Mouse (Mus musculus) NIH3T3 (cell line): ENCODE measurements around the gene Ubxn7.
"Not testable (repeated sequence)": the region's sequence is repeated elsewhere in the genome, so short reads cannot be mapped to it uniquely, and the experiment has no call there.

Source experiments
- DNase-seq: peaks from one replicate; pipeline ENCODE4 v3.0.0-alpha.2; 2012; ENCODE audit warnings: low read depth

Gene Ubxn7

GRCm38 (mm10) chr16:32332040-32332555 is at the start of gene Ubxn7:
Ubxn7 (plus strand) TSS chr16:32332257.
- peak; percentile 99 for DNase-seq

GRCm38 (mm10) chr16:32282608-32283007 is 49.4 kb upstream of the Ubxn7 start:
- DNase-seq = no peak

GRCm38 (mm10) chr16:32291821-32292220 is 40.2 kb upstream of the Ubxn7 start:
- no peak for DNase-seq

GRCm38 (mm10) chr16:32299617-32300016 is 32.4 kb upstream of the Ubxn7 start:
- DNase-seq = not testable (repeated sequence)

- no peak for DNase-seq
Observed at GRCm38 (mm10) chr16:32303046-32303445, 29.0 kb upstream of the Ubxn7 start.

GRCm38 (mm10) chr16:32303886-32304285 is 28.2 kb upstream of the Ubxn7 start:
- no peak for DNase-seq

GRCm38 (mm10) chr16:32311970-32312369 is 20.1 kb upstream of the Ubxn7 start:
- no peak for DNase-seq

GRCm38 (mm10) chr16:32312386-32312785 is 19.7 kb upstream of the Ubxn7 start:
- no peak for DNase-seq

GRCm38 (mm10) chr16:32312859-32313258 is 19.2 kb upstream of the Ubxn7 start:
- DNase-seq = no peak

GRCm38 (mm10) chr16:32316601-32317000 is 15.5 kb upstream of the Ubxn7 start:
- DNase-seq = no peak

GRCm38 (mm10) chr16:32323953-32324352 is 8.1 kb upstream of the Ubxn7 start:
- no peak for DNase-seq

GRCm38 (mm10) chr16:32330876-32331670 is 984 bp upstream of the Ubxn7 start:
- DNase-seq = peak; percentile 17

- DNase-seq = peak; percentile 75
Observed at GRCm38 (mm10) chr16:32332556-32333511, 777 bp downstream of the Ubxn7 start.

GRCm38 (mm10) chr16:32335146-32335545 is 3.1 kb downstream of the Ubxn7 start:
- DNase-seq = no peak

- no peak for DNase-seq
Observed at GRCm38 (mm10) chr16:32336026-32336780, 4.1 kb downstream of the Ubxn7 start.

- DNase-seq = no peak
Observed at GRCm38 (mm10) chr16:32337001-32337400, 4.9 kb downstream of the Ubxn7 start.

- DNase-seq = no peak
Observed at GRCm38 (mm10) chr16:32340451-32340850, 8.4 kb downstream of the Ubxn7 start.

GRCm38 (mm10) chr16:32345521-32345920 is 13.5 kb downstream of the Ubxn7 start:
- peak; percentile 13 for DNase-seq

GRCm38 (mm10) chr16:32350776-32351175 is 18.7 kb downstream of the Ubxn7 start:
- no peak for DNase-seq

- DNase-seq = peak; percentile 11
Observed at GRCm38 (mm10) chr16:32363530-32363929, 31.5 kb downstream of the Ubxn7 start.

- DNase-seq = peak; percentile 73
Observed at GRCm38 (mm10) chr16:32371351-32371750, 39.3 kb downstream of the Ubxn7 start.

- DNase-seq = no peak
Observed at GRCm38 (mm10) chr16:32379575-32379974, 47.5 kb downstream of the Ubxn7 start.
